Mouse (Mus musculus) myocyte (in vitro differentiated cells): ENCODE measurements around the gene Zfhx3.

Source experiments
- POLR2A ChIP-seq: IDR thresholded peaks from one replicate; pipeline ENCODE4 v1.6.1; 2011; ENCODE audit warnings: low read depth, mild to moderate bottlenecking, control low read depth, moderate library complexity; ENCODE audit not compliant: insufficient read length
- POLR2AphosphoS2 ChIP-seq: IDR thresholded peaks from one replicate; pipeline ENCODE4 v1.6.1; 2011; ENCODE audit warnings: low read depth, control low read depth; ENCODE audit not compliant: insufficient read length

DNA sequence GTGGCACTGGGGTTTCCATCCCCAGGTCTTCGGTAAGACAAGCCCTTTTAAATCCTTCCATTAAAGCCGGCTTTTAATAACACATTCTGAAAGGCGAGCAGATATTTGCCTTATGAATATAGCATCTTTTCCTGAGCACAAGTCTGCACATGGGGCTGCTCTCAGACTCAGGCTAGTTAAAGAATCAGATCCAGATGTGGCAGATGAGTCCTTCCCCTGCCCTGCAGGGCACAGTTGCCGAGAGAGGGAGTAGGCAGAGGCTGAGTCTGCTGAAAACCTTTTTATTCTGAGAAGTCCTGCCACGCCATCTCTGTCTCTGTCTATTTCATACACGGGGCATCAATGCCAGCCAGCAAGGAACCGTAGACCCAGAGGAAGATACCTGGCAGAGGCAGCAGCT, 289.9 kb downstream of the Zfhx3 start:
- TF ChIP-seq POLR2AphosphoS2 (no peak), POLR2A (no peak)
